Mouse (Mus musculus): ENCODE results near the gene Fam102b.

Fam102b gene

DNA sequence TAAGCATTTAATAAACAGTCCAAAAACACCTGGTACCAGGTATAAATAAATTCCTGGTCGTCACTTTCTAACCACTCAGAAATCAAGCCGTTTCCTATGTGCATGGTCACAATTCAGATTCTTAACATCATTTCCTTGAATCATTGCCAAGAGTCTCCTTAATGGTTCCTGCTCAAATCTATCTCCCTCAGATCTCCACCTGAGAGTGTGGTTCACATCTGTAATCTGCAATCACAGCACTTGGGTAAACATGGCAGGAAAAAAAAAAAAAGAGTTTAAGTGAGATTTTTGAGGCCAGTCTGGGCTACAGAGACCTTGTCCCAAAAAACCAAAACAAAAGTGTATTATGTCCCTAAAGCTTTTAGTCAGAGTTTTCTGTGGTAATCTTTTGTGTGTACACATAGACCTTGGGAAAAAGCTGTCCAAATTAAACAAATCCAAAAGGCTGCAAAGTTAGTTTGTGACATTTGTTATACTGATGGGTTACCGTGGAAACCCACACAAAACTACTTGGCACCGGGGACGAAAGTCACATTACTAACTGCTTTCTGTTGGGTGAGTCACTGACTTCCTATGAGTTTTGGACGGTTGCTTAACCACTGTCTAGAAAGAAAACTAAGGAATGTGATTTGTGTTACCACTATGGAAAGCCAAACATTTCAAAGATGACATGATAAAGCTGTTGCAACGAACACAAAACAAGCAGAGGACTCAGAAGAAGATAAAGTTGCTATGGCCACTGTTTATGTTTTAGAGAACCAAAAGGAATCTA is 16.7 kb downstream of the Fam102b start:
- no peak for DNase-seq (ENCODE audit: low read depth, low spot score)

DNA sequence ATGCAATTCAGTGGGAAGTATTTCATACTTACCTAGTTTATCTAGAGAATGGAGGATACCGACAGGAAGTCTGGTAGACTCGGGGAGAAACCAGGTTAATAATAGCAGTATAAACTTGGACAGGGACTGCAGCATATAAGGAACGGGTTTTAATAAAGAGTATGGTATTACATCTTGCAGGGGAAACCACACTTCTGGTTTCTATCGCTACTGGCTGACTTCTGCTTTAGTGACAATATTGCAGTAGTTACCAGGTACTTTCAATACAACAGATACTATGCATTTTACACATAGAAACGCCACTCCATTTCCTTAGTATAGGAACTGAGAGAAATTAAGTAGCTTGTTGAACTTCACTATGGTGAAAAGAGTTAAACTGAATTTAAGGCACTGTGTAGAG is 19.2 kb downstream of the Fam102b start:
- DNase-seq (ENCODE audit: low read depth, low spot score) = no peak

DNA sequence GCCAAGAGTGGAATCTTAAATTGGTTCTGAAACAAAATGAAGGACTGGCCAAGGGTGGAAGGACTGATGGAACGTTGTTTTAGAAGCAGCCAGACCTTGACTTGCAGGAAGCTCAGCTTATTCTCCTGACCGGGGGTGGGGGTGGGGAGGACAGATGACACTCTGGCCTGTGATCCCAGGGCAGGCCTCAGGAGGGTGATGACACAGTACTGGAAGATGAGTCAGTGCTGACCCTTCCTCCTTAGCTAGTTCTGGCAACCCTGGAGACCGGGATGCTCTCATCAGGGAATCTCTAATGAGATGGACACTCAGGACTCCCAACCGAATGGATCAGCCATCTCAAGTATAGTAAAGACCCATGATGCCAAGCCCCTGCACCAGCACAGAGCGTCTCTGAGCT is 21.6 kb downstream of the Fam102b start:
- DNase-seq (ENCODE audit: low read depth, low spot score) = no peak

DNA sequence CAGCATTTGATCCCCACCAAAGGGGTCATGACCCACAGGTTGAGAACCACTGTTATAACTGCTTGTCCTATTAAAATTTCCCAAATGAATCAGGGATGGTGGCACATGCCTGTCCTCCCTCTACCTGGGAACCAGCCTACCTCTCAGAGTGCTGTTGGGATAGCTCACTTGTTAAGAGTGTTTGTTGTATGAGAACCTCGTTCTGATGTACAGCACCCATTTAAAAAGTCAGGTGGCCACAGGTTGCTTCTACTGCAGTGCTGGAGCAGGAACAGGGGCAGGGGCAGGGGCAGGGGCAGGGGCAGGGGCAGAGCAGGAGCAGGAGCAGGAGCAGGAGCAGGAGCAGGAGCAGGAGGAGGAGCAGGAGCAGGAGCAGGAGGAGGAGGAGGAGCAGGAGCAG is 28.2 kb downstream of the Fam102b start:
- no peak for DNase-seq (ENCODE audit: low read depth, low spot score)

DNA sequence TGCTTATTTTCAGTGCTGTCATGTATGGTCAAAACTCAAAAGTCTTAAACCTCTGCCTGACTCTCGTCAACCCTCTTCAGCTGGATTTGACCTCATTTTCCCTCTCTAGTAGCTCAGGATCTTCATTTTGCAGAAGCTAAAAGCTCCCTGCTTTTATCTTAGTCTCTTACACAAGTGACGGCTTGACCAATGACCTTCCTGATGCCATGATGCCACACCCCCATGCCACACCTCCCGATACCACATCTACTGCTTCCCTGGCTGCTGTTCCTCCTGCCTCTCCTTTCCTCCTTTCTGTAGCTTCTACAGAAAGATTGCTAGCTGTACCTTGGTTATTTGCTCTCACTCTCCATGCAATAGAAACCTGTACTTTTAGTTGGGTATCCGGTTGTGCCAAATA is 29.6 kb downstream of the Fam102b start:
- no peak for DNase-seq (ENCODE audit: low read depth, low spot score)

DNA sequence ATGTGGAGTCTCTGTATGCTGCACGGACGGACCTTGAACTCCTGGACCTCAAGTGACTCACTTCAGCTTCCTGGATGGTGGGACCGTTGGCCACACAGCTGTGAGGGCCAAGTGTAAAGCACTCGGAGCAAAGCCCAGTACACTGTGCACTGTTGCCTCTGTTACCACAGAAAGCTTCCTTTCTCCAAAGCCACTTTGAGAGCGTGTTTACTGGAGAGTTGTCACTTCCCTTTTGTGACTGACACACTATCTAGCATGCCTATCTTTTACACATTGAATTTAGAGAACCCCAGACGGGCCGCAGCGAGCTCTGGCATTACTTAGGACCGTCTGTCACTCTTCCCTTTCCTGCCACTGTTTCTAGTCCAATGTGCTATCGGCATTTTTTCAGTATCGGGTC is 30.1 kb downstream of the Fam102b start:
- DNase-seq (ENCODE audit: low read depth, low spot score) = no peak

DNA sequence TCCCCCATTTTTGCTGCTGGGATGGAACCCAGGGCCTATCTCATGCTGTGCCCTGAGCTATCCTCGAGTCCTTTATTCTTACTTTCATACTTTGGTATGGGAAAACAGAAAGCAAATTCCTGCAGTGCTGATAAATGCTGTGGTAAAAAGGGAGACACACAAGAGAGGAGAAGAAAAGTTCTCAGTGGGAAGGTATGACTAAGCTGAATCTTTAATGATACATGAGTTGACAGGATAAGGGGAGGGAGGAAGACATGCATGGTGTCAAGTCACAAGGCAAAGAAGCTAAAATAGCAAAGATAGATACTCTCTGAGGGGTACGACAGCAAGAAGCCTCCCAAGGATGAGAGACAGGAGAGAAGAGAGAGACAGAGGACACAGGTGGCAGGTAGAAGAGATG is 32.0 kb downstream of the Fam102b start:
- no peak for DNase-seq (ENCODE audit: low read depth, low spot score)

DNA sequence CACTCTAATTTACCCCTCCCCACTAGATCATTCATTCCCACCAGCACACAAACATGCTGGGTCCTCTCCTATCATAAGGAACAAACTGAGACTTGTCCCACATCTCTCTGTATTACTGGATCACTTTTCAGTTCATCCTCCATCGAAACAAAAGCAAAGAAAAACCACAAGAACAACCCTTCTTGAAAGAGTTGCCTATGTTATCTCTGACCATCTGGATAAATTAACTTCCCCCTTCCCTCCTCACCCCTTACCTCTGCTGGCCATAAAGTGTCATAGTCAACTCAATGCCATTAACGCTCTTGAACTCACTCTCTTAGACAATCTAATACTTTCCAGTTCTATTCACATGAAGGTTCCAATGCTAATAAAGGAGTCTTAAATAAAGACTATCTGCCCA is 32.9 kb downstream of the Fam102b start:
- DNase-seq (ENCODE audit: low read depth, low spot score) = no peak

DNA sequence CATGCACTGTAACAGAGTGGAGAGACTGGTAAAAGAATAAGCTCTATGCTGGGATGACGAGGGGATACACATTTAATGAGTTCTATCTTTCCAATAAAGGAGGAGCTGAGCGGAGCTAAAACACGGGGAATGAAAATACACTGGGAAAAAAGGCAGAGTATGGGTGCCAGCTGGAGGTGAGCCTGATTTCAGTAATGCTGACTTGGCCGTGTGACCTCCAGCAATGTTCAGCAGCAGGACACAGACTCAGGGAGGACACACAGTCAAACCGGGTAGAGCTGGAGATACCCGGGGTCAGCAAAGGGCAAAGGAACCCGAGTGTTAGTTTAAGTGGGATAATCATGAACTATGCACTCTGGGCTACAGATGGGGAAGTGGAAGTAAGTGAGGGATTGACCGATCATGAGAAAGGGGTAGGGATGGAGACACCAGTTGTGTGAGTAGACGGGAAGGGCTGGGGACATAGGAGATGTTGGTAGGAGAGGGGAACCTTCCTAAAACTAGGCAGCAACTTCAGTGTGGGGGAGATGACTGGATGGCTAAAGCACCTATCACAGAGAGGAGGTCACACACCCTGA is 37.3 kb downstream of the Fam102b start:
- no peak for DNase-seq (ENCODE audit: low read depth, low spot score)

DNA sequence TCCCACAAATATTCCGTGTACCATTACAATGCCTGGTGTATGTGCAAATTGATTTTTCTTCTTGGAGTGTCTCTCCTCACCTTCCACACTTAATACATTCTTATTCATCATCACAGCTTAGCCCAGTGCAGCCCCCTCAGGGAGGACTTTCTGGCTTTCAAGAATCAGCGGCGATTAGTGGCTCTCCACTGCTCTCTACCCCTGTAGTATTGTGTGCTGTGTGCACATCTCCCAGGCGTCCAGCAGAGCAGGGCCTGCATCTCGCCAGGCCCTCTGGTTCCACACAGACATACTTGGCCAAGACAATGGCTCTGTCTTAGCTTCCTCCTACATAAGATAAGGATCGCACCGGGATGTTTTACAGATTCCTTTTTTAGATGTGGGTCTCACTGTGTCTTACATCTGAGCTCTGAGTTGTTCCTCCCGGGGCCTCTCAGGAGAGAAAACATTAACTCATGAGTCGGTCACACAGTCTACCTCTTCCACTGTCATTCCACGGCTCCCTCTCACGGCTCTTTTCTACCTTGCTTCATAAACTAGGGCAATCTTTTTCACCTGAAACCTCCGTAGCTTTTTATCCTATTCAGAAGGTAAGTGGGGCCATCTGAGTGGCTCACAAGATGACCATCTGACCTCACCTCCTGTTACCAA is 40.3 kb downstream of the Fam102b start:
- no peak for DNase-seq (ENCODE audit: low read depth, low spot score)

DNA sequence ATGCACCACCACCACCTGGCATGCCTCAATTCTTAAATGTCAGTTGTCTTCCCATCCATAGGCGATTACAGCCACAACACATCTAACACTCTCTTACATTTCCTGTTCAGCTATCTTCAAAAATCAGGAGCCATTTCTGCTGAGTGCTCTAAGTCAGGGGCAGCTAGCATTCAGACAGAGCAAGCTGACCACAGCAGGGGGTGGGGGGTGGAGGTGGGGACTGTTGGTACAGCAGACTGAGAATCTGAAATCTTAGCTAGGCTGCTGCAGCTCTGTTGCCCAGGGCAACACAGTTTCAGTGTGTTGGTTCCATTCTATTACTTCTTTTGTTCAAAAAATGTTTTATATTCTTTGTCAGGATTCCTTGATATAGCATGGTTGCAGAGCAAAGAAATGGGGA is 40.9 kb downstream of the Fam102b start:
- no peak for DNase-seq (ENCODE audit: low read depth, low spot score)

DNA sequence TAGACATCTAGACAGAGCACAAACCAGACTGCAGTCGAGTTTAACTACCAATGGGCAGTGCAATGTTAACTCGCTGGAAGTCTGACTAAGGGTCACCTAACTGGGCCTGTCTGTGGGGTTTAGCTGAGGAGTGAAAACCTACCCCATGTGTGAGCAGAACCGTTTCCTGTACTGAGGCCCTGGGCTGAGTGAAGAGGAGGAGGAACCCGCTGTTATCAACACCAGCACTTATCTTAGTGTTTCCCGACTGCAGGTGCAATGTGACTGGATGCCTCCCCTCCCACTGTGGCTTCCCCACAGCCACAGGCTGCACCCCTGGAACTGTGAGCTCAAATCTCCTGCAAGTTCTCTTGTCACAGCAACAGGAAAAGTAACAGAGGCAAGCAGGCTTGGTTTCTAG is 43.4 kb downstream of the Fam102b start:
- DNase-seq (ENCODE audit: low read depth, low spot score) = no peak

DNA sequence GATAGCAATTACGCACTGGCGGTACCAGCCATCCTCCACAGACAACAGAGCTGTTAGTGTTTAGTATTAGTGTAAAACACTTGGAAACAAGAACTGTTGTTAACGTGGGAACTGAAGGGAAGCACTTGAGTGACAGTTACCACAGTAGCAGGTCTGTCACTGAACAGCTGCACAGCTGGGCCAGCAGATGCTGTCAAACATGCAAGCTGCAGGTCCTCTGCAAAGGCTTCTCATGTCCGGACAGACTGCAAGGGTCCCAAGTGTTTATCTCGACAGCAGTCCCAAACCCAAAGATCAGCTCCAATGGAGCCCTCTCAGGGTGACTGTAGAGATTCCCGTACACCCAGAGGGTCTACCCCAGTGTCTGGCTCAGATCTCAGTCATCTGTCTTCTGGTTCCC is 45.5 kb downstream of the Fam102b start:
- no peak for DNase-seq (ENCODE audit: low read depth, low spot score)

DNA sequence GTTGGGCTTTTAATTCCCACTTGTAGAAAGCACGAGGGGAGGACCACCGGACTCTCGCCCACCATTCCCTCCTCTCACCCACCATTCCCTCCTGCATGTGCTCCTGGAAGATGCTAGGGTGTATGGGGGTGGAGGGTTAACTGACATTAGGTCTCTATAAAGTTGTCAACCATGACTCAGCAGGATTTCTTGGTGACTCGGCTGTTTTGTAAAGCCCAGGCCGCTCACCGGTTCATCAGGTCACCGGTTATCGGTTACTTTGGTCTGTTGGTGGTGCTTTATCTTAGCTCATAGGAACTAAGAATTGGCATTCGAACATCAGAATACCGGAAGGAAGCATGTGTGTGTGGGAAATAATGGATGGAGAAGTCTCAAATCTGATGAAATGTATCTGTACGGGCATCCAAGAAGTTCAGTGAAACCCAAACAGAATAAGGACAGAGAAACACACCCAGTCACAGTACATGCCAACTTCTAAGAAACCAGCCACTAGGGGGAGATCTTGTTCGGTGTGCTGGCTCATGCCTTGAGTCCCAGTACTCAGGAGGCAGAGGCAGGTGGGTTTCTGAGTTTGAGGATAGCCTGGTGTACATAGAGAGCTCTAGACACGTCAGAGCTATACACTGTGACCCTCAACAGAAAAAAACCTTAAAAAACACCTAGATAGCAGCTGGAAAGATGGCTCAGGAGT is 49.9 kb downstream of the Fam102b start:
- peak; percentile 26 for DNase-seq (ENCODE audit: low read depth, low spot score)

DNA sequence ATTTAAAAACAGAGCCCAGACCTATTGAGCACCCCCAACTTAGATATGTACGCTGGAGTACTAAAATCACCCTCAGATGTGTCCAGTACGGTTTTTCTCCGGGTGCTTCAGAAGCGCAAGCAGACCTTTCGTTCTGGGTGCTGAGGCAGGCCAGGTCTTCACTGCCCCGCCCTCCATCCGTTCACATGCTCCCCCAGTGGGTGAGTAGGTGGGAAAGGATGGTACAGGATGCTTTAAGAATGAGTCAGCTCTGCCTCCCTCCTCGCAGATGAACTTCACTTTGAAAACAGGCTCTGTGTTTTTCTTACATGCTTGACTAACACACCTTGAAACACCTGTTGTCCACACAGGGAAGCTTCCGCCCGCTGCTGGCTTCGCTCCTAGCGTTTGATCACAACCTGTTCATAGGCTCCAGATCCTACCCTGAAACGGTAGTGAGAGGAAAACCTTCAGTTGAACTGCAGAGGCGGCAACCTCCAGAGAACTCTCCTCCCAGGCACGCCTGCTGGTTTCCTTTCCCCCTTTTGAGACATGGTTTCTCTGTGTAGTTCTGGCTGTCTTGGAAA is 52.4 kb downstream of the Fam102b start:
- DNase-seq (ENCODE audit: low read depth, low spot score) = no peak

DNA sequence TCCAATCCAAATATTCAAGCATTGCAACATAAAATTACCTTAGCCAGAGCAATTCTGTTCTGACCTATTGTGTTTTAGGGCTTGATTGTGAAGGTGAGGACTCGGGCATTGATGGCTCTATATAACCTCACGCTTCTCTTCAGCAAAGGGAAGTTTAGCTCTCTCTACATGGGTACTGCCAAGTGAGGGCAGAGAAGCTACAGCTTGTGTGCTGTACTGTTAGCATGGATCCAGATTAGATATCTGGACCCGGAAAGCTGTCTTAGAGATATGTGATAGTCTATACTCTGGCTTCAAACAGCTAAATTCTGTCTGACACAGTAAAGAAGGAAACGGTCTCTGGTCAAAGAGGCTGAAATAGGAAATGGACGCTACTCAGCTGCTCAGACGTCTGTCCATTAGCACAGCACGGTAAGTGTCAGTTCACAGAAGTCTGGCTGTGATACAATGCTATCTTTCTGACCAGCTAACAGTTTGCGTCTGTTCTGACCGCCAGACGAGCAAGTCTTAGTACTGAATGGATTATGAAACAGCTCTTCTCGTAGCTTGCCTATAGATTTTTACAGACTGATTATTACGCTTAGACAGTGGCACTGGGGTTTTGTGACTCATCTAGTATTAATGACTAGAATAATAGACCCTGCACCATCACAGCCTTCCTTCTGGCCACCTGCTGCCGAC is 53.3 kb downstream of the Fam102b start:
- DNase-seq (ENCODE audit: low read depth, low spot score) = no peak

DNA sequence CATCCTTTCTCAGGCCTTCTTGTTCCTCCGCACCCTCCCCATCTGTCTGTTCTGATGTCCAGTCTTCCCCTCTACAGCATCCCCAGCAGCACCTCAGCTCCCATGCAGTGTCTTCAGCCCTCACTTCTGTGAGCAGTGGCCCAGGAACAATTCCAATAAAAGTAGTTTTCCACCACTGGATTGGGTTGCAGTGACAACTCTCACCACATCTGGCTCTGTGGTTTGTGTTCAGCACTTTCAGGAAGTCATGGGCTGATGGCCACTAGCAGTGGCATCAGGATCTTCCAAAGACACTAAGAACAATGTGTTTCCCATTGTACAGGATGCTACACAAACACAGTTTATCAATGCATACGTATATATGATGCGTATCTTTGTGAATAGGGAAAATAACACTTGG is 61.4 kb downstream of the Fam102b start:
- DNase-seq (ENCODE audit: low read depth, low spot score) = no peak

DNA sequence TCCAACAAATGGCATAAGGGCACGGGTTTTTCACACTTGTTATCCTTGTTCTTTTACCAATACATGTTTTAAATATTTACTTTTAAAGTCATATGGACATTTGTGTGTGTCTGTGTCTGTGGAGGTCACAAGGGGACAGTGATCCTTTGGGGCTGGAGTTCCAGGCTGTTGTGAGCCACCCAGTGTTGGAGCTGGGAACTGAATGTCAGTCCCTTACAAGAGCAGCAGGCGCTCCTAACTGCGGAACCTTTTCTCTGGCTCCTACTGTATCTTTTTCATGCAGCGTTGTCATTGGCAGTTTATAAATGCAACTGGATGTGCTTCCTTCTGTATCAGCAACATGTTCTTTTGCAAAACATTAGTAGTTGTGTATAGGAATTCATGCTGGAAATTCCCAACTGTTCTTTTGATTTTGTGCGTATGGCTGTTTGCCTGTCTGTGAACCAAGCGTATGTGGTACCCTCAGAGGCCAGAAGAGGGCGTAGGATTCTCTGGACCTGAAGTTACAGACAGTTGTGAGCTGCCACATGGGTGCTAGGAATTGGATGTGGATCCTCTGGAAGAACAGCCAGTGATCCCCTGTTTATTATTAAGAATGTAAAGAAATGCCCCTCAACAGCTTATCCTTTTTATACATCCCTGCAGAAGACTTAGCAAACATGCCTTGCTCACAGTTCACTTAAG is 62.9 kb downstream of the Fam102b start:
- DNase-seq (ENCODE audit: low read depth, low spot score) = peak; percentile 45

DNA sequence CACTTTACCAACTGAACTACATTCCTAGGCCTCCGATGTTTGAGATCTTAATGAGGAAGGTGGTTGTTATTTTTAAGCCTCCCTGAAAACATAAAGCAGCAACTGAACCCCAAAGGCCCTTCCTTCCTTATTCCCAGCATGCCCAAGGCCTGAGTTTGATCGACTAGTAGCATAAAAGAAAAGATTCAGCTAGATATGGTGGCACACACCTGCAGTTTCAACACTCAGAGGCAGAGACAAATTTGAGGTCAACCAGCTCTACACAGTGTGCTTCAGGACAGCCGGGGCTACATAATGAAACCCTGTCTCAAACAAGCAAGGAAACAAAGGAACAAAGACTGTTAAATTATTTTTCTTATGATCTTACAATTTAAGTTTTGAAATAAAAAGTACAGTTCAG is 63.6 kb downstream of the Fam102b start:
- DNase-seq (ENCODE audit: low read depth, low spot score) = no peak

DNA sequence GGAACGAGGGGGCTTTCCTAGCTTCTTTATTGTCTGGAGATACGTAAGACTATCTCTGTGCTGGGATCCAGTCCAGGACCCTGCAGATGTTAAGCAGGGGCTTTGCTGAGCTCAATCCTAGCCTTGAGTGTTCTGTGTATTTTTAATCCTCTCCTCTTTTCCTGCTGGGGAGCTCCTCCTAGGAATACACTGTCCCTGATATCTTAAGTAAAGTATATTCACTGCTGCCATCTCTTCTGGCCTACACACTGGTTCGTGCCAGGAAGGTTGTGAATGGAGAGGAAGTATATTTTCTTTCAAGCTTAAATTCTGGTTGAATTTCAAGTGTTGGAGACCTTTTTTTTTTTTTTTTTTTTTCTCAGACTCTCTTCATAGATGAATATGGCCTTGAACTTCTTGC is 64.1 kb downstream of the Fam102b start:
- no peak for DNase-seq (ENCODE audit: low read depth, low spot score)

DNA sequence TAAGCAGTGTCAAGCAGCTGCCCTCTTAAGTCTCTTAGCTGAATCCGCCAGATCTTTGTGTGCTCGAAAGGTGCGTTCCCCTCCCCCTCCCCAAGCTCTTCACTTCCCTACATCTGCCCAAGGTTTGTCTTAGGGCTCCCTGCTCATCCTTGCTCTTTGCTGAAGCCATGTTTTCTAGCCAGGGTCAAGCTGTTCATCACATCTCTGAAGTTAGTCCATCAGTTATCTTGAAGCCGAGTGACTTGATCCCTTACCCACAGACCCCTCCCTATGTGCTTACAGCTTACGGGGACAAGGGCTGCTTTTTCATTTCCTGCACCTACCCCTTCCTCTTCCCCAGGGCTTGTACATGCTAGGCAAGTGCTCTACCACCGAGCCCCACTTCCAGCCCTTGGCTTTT is 65.8 kb downstream of the Fam102b start:
- DNase-seq (ENCODE audit: low read depth, low spot score) = no peak
